Mouse (Mus musculus) neural tube, embryonic 15.5 days (tissue): ENCODE data around the gene Dgkb. TPM values are rescaled to one million over a fixed set of nuclear protein-coding genes. Genes with fewer than 3 reads are reported as not detected.

Source experiments
- ATAC-seq: fragments of 200-750 bp; cut with Nextera tagmentation; 2 replicates; pipeline ENCODE4 v1.8.0; 2017; ENCODE audit warnings: mild to moderate bottlenecking, moderate TSS enrichment, moderate library complexity; ENCODE audit not compliant: low FRiP score
- H3K27ac ChIP-seq: fragments of 300-500 bp; sonication (generic); replicated peaks from 2 replicates; pipeline ENCODE4 v1.5.1; 2015; ENCODE audit warnings: mild to moderate bottlenecking, inconsistent platforms
- H3K27me3 ChIP-seq: fragments of 300-500 bp; sonication (generic); replicated peaks from 2 replicates; pipeline ENCODE4 v1.6.1; 2015; ENCODE audit warnings: inconsistent platforms
- H3K36me3 ChIP-seq: fragments of 300-500 bp; sonication (generic); 2 replicates; pipeline ENCODE4 v1.6.1; 2015; ENCODE audit warnings: inconsistent platforms
- H3K4me1 ChIP-seq: fragments of 300-500 bp; sonication (generic); 2 replicates; pipeline ENCODE4 v1.6.1; 2015; ENCODE audit warnings: inconsistent platforms
- H3K4me2 ChIP-seq: fragments of 300-500 bp; sonication (generic); 2 replicates; pipeline ENCODE4 v1.6.1; 2015; ENCODE audit warnings: inconsistent platforms, mild to moderate bottlenecking, moderate library complexity
- H3K4me3 ChIP-seq: fragments of 300-500 bp; sonication (generic); replicated peaks from 2 replicates; pipeline ENCODE4 v1.5.1; 2015; ENCODE audit warnings: mild to moderate bottlenecking, inconsistent platforms
- H3K9ac ChIP-seq: fragments of 300-500 bp; sonication (generic); replicated peaks from 2 replicates; pipeline ENCODE4 v1.6.1; 2015; ENCODE audit warnings: mild to moderate bottlenecking, inconsistent platforms
- H3K9me3 ChIP-seq: fragments of 300-500 bp; sonication (generic); replicated peaks from 2 replicates; pipeline ENCODE4 v1.6.1; 2016; ENCODE audit warnings: inconsistent platforms
- WGBS: fragments of 180-500 bp; shearing (Covaris S2); methylation state at CpG from one replicate; pipeline ENCODE4 v1.1.7; 2015; ENCODE audit warnings: mixed read lengths; 5-methylcytosine and 5-hydroxymethylcytosine counted together
- polyA plus RNA-seq: library from polyadenylated mRNA; unstranded; fragments of >200 nt; fragmentation: Nextera tagmentation; extraction: Ambion mirVana; gene quantifications from 2 replicates; pipeline ENCODE4 v1.2.1, GENCODE M21; 2015

Gene Dgkb
- polyA plus RNA-seq, 1 experiment from 2014 or later = 9.8 TPM

DNA sequence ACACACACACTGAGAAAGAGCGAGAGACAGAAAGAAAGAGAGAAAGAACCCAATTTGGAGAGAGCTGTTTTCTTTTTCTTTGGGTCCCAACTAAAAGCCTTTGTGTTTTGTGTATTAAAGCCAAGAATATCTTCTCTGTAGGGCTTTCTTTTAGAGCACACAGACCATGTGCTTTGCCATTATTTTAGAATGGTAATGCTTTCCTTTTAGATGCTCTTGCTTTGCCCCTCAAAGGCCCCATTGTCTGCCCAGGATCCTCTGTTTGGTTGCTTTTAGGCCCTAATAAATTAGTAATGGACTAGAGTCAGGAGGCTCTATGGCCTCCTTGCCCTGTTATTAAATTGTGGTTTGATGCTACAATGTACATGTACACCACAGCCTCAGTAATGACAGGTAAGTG lies 690.7 kb downstream of the Dgkb start:
- no peaks in the 10 kb centered on the region for H3K36me3 ChIP-seq
- H3K9ac ChIP-seq = no peak overlapping the region
- H3K4me2 ChIP-seq = no peak overlapping the region
- WGBS = 14% methylated on average over 1 of the region's 1 CpGs
- H3K27me3 ChIP-seq = no peaks in the 10 kb centered on the region
- H3K27ac ChIP-seq = no peak overlapping the region
- H3K4me1 ChIP-seq = no peaks in the 10 kb centered on the region
- no peak overlapping the region for H3K4me3 ChIP-seq
- no peaks in the 10 kb centered on the region for H3K9me3 ChIP-seq
- ATAC-seq = no peak

- no peak overlapping the region for H3K4me2 ChIP-seq
These were observed 727.9 kb downstream of the Dgkb start for GRCm38 (mm10) chr12:38545431-38545830.

DNA sequence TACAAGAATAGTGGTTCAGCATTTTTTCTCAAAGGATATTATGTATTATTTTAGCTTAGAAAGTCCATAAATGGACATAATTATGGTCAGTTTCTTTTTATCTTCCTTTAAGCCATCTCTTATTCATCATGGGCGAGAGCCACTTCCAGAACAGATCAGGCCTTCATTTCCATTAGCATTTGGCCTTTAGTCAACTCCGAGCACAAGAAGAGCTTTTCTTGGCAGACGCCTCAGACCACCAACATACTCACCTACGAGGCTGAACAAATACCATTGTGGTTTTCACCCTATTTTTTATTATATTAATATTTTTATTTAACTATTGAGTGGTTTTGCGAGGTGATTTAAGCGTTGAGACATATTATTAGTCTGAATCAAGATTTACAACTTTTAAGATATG lies 759.6 kb downstream of the Dgkb start:
- H3K27me3 ChIP-seq = no peaks in the 10 kb centered on the region
- no peak for ATAC-seq
- 85% methylated on average over 6 of the region's 6 CpGs for WGBS
- H3K4me1 ChIP-seq = peaks cover 4% of the 10 kb centered on the region; the same call in 1 of the 2 replicates
- H3K9ac ChIP-seq = no peak overlapping the region
- no peak overlapping the region for H3K27ac ChIP-seq
- no peak overlapping the region for H3K4me2 ChIP-seq
- no peaks in the 10 kb centered on the region for H3K36me3 ChIP-seq
- no peak overlapping the region for H3K4me3 ChIP-seq
- H3K9me3 ChIP-seq = no peaks in the 10 kb centered on the region

More at GRCm38 (mm10) chr12:38545431-38545830, 727.9 kb downstream of the Dgkb start:
- ATAC-seq = no peak
- no peaks in the 10 kb centered on the region for H3K36me3 ChIP-seq
- H3K4me1 ChIP-seq = no peaks in the 10 kb centered on the region
- H3K9me3 ChIP-seq = no peaks in the 10 kb centered on the region
- H3K9ac ChIP-seq = no peak overlapping the region
- no peak overlapping the region for H3K4me3 ChIP-seq
- 79% methylated on average over 4 of the region's 4 CpGs for WGBS
- H3K27ac ChIP-seq = no peak overlapping the region
- no peaks in the 10 kb centered on the region for H3K27me3 ChIP-seq

DNA sequence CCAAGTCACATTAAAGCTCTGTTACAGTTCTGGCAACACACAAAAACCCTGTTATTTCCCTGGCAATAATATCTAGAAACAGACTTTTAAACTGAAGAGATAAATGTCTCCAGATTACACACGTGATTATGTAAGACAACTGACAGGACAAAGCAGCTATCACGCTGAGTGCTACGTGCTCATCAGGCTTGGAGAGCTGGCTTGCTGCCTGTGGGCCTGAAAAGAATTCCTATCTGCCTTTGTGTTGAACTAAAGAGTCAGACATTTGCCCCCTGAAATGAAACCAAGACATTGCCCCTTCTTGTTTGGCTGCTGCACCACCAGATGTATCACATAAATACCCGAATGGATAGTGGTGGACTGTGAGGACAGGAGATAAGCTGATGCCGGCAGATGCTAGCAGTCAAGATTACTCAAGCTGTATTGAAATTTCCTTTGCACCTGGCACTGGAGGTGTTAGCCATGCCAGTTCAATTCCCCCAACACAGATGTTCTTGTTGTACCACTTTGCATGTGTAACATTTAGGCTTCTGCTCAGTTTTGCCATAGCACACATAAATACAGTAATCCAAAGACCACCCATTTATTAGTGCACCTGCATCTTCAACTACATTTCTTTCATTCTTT lies 761.8 kb downstream of the Dgkb start:
- Histone ChIP-seq H3K27me3 (no peaks in the 10 kb centered on the region), H3K4me2 (no peak overlapping the region), H3K36me3 (no peaks in the 10 kb centered on the region), H3K9me3 (no peaks in the 10 kb centered on the region), H3K4me3 (no peak overlapping the region), H3K4me1 (peaks cover 4% of the 10 kb centered on the region; the same call in 1 of the 2 replicates), H3K9ac (no peak overlapping the region), H3K27ac (no peak overlapping the region)
- WGBS = 38% methylated on average over 5 of the region's 5 CpGs
- ATAC-seq = no peak

DNA sequence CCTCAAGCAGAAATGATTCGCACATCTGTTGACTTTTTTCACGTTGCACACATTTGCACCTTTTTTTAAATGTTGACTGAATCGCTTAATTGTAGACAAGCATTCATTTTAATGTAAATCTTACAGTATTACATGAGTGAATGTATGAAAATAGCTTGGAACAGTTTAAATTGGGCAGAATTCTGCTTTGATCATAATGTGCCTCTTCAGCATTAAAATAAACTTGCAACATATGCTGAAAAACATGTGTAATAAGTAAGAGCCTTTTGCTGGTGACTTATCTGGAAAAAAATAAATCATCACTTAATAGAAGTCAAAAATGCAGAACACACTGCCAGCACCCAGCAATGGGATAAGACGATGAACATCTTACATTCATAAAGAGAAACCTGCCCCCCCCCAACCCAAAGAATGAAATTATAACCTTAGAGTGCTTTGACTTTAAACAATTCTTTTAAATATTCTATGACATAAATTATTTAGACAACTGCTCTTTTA lies 768.9 kb downstream of the Dgkb start:
- H3K27me3 ChIP-seq = no peaks in the 10 kb centered on the region
- ATAC-seq = no peak
- no peak overlapping the region for H3K9ac ChIP-seq
- no peaks in the 10 kb centered on the region for H3K9me3 ChIP-seq
- whole genome bisulfite sequencing = 89% methylated on average over 4 of the region's 4 CpGs
- H3K4me2 ChIP-seq = no peak overlapping the region
- no peak overlapping the region for H3K27ac ChIP-seq
- H3K4me1 ChIP-seq = no peaks in the 10 kb centered on the region
- no peaks in the 10 kb centered on the region for H3K36me3 ChIP-seq
- H3K4me3 ChIP-seq = no peak overlapping the region

DNA sequence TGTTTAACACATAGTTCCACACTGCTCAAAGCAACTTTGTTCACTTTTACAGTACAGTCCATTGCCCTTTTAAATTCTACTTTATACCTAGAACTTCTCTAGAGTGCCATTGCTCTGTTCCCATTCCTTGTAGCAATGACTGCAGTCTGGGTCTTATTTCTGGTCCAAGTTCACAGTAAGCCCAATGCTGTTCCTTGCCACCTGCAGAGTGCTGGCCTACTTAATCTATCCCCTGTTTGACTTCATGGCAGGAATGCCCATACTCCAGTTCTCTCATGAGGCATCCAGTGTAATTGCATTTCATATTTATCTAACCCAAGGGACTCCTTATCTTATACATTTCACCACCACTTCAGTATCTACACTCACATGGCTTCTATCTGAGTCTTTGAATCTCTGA lies 772.4 kb downstream of the Dgkb start:
- no peak for ATAC-seq
- H3K9me3 ChIP-seq = no peaks in the 10 kb centered on the region
- H3K4me3 ChIP-seq = no peak overlapping the region
- no peaks in the 10 kb centered on the region for H3K27me3 ChIP-seq
- no peak overlapping the region for H3K4me2 ChIP-seq
- no peak overlapping the region for H3K9ac ChIP-seq
- no peak overlapping the region for H3K27ac ChIP-seq
- H3K4me1 ChIP-seq = no peaks in the 10 kb centered on the region
- H3K36me3 ChIP-seq = no peaks in the 10 kb centered on the region

DNA sequence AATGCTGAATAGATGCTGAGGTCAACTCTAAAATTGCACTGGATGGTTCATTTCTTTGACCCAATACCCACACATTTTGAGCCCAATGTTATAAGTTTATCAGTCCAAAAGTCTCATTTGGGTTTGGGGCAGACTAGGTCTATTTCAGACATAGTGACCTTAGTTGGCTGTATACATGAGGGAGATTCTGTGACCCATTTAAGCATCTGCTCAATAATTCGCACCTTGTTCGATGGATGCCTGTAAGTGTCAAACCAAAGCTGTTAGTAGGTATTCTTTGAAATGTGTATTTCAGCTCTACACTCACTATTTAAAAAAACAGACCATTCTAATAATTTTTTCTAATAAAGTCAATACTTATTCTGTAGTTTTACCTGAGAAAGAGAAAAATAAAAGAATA lies 776.1 kb downstream of the Dgkb start:
- Histone ChIP-seq H3K4me1 (0 out of 2 replicates have a peak, but pooled peaks cover 5% of the 10 kb centered on the region), H3K27ac (no peak overlapping the region), H3K4me3 (no peak overlapping the region), H3K9ac (no peak overlapping the region), H3K36me3 (no peaks in the 10 kb centered on the region), H3K9me3 (no peaks in the 10 kb centered on the region), H3K27me3 (no peaks in the 10 kb centered on the region), H3K4me2 (no peak overlapping the region)
- no peak for ATAC-seq
- WGBS = 94% methylated on average over 2 of the region's 2 CpGs

DNA sequence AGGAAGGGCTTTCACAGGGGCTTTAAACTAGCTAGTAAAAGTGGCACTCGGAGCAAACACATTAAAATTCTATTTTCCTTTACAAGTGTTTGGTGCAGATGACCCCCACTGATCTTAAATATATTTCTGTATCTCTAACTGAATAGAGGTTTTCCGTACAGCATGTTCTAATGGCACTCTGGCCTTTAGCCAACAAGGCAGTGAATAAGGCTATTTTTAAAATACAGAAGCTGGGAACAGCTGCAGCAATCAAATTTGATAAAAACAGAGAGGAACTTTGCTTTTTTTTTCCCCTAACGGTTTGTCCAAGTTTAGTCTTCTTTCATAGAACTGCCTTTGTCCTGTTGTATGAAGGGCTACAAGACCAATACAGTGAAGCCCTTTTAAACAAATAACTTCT lies 776.5 kb downstream of the Dgkb start:
- H3K27me3 ChIP-seq = no peaks in the 10 kb centered on the region
- no peak for ATAC-seq
- WGBS = 28% methylated on average over 3 of the region's 3 CpGs
- no peaks in the 10 kb centered on the region for H3K36me3 ChIP-seq
- H3K9me3 ChIP-seq = no peaks in the 10 kb centered on the region
- H3K9ac ChIP-seq = no peak overlapping the region
- H3K4me2 ChIP-seq = no peak overlapping the region
- no peak overlapping the region for H3K4me3 ChIP-seq
- H3K27ac ChIP-seq = no peak overlapping the region
- H3K4me1 ChIP-seq = 0 out of 2 replicates have a peak, but pooled peaks cover 5% of the 10 kb centered on the region

DNA sequence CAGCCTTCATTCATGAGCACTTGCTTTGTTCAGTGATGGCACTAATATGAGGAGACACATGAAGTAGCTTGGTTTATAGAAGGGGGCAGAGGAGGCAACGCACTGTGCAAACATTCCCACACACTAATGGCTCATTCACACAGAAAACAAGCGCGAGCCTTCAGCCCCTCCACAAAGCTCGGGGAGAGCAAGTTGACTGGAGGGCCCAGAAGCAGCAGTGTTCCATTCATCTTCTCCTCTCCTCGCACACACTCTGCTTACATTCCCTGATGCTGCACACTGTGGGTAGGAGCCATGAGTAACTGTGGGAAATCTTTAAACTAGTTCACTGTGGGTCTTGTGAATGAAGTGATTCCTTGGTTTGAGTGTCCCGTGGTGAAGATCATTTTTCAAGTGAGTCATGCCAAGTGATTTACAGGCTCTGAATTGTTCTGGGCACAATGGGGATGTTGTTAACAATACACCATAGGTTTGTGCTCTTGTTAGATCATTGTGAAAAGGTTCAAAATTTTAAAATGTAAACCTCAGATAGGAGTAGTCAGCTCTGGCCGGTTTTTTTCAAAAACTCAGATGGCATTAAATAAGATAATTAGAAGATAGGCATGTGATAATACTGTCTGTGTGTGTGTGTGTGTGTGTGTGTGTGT lies 779.0 kb downstream of the Dgkb start:
- Histone ChIP-seq H3K36me3 (no peaks in the 10 kb centered on the region), H3K27ac (no peak overlapping the region), H3K4me1 (0 out of 2 replicates have a peak, but pooled peaks cover 5% of the 10 kb centered on the region), H3K4me3 (no peak overlapping the region), H3K9ac (no peak overlapping the region), H3K4me2 (no peak overlapping the region), H3K27me3 (no peaks in the 10 kb centered on the region), H3K9me3 (no peaks in the 10 kb centered on the region)
- 10% methylated on average over 7 of the region's 7 CpGs for WGBS
- peak; percentile 63 for ATAC-seq

DNA sequence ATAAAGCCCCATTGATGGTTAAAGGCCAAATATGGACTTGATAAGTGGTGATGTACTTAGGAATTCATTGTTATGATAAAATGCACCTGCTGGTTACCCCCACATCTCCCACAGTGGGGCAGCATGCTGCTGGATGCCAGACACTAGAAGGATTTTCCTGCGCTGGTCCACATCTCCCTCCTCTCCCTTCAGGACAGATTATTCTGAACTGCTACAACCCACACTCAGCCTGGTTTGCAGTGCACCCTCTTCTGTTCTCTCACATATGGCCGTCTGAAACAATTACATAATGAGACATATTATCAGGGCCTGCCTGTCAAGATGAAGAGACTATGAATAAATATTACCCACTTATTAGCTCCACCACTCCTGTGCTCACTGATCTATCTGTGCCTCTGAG lies 780.6 kb downstream of the Dgkb start:
- H3K36me3 ChIP-seq = no peaks in the 10 kb centered on the region
- WGBS = 16% methylated on average over 2 of the region's 2 CpGs
- 0 out of 2 replicates have a peak, but pooled peaks cover 5% of the 10 kb centered on the region for H3K4me1 ChIP-seq
- H3K27me3 ChIP-seq = no peaks in the 10 kb centered on the region
- no peak overlapping the region for H3K4me2 ChIP-seq
- no peak for ATAC-seq
- H3K9ac ChIP-seq = no peak overlapping the region
- H3K9me3 ChIP-seq = no peaks in the 10 kb centered on the region
- H3K27ac ChIP-seq = no peak overlapping the region
- H3K4me3 ChIP-seq = no peak overlapping the region

DNA sequence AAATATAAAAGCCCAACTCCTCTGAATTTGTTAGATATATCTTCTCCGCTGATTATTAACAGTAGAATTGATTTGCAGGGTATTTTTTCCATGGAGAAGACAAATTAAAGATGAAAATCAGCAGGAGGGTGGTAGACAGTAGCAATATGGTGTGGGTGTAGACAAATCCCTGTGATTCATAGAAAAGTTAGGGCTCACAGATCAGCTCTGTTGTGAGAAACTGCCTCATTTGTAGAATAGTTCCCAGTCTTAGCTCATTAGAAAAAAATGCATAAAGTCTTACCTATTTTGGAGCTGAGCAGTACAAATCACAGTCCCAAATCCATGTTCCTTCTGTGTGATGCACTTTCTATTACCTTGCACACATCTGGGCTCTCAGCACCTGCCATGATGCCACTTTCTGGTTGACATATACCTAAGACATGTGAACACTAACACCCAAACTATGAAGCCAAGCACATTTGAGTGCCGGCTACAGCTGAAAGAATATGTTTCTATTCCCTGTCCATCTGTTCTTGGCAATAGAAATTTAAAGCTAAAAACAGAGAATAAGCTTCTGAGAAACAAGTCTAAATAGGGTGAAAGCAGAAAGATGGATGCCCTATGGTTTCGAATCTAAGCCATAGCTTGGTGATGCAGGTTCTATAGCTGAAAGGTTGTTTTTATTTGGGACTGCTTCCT lies 782.8 kb downstream of the Dgkb start:
- H3K9ac ChIP-seq = no peak overlapping the region
- no peak overlapping the region for H3K27ac ChIP-seq
- ATAC-seq = no peak
- no peaks in the 10 kb centered on the region for H3K27me3 ChIP-seq
- no peaks in the 10 kb centered on the region for H3K36me3 ChIP-seq
- 0 out of 2 replicates have a peak, but pooled peaks cover 5% of the 10 kb centered on the region for H3K4me1 ChIP-seq
- no peaks in the 10 kb centered on the region for H3K9me3 ChIP-seq
- no peak overlapping the region for H3K4me3 ChIP-seq
- WGBS = 93% methylated on average over 3 of the region's 3 CpGs
- no peak overlapping the region for H3K4me2 ChIP-seq

DNA sequence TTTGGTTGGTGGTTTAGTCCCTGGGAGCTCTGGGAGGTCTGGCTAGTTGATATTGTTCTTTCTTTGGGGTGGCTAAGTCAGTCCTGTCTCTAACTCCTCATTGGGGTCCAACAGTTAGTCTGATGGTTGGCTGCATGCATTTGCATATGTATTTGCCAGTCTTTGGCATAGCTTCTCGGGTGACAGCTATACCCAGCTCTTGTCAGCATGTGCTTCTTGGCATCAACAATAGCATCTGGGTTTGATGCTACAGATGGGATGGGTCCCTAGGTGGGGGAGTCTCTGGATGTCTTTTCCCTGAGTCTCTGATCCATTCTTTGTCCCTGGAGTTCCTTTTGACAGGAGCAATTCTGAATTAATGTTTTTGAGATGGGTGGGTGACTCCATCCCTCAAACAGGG lies 790.6 kb downstream of the Dgkb start:
- Histone ChIP-seq H3K4me3 (no peak overlapping the region), H3K4me1 (no peaks in the 10 kb centered on the region), H3K4me2 (no peak overlapping the region), H3K27me3 (no peaks in the 10 kb centered on the region), H3K9ac (no peak overlapping the region), H3K27ac (no peak overlapping the region), H3K36me3 (no peaks in the 10 kb centered on the region), H3K9me3 (no peaks in the 10 kb centered on the region)
- no peak for ATAC-seq
- 64% methylated on average over 1 of the region's 1 CpGs for WGBS
